Mouse (Mus musculus) cerebellum, adult 2 months (tissue): ENCODE results near the gene Dixdc1.

Experiments
- CTCF ChIP-seq: fragments of 200-500 bp; IDR thresholded peaks from 2 replicates; pipeline ENCODE4 v1.5.1; 2011; ENCODE audit warnings: low read depth, mild to moderate bottlenecking, control low read depth, low read length, moderate library complexity, borderline replicate concordance; ENCODE audit not compliant: insufficient read depth
- POLR2A ChIP-seq: fragments of 200-500 bp; IDR thresholded peaks from 2 replicates; pipeline ENCODE4 v1.6.1; 2011; ENCODE audit warnings: low read length, control low read depth, borderline replicate concordance; ENCODE audit not compliant: insufficient read depth

DNA sequence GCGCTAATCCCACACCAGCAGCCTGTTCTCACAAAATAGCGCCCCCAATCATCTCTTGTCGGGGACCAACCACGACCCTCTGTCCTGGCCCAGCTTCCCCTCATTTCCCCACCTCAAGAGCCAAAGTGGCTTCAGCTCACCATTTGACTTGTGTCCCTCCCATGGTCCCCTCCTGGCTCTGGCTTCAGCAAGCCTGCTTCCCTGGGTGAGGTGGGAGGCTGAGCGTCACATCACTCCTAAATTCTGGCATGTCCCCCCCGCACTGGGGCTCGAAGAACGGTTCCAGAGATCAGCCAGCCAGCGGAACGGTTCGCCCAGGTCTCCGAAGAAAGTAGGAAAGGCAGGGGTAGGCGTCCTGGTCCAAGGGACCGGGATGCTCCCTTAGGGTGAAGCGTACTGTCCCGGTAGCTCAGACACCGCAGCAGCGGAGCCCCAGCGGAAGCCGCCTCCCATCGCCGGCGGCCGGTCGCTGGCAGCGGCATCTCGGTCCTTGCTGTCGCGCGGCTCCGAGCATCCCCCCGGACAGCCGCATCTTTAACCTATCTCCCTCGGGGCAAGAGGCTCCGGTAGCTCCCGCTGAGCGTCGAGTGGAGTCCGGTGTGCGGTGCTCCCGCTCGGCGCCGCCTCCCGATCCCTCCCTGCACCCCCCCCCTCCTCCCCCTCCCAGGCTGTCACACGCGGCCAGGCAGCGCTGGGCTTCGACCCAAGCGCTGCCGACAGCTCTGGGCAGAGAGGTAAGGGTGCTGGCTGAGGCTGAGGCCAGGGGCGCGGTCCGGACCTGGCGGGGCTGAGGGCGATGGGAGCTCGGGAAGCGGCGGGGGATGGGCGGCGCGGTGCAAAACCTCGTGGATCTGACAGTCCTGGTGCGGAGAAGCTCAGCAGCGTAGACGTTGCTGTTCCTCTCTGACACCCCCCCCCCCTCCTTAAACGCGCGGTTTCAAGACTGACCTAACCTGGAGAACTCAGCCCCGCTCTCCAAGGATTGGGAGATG is 40.6 kb downstream of the Dixdc1 start:
- TF ChIP-seq CTCF (no peak), POLR2A (peak; percentile 35; the same call in 1 of the 2 replicates)
